Mouse (Mus musculus) mature B cell (primary cell): Measurements from ENCODE around the gene Slit3.

ENCODE experiments used
- in situ Hi-C: fragments of 300-500 bp; cut with MboI; formaldehyde crosslinking; loops from 2 replicates; pipeline ENCODE4 v1.14.3; 2019

Slit3 gene

DNA sequence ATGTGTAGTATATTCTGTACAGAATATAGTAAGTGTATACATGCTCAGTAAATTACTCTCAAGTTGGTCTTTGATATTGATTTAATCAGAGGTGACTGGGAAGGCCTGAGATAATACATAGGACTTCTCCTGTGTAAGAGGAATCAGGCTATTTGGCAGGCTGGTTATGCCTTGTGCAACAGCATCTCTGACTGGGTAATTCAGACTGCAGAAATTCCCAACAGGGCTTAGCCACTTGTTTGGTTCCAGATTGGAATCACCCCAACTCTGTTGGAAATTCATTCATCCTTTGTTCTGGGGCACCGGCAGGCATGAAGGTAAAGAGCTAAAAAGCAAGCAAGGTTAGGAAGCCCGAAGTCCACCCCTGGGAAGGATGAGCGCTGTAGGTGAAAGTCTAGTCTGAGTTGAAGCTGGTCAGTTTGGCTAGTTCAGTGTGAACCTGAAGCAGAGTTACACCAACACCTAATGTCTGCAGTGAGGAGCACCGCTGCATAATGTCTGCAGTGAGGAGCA, 633.9 kb downstream of the Slit3 start:
- in situ Hi-C loops: loop anchor here (25.0 kb wide), 1 partner anchor 918 kb away; the partner anchor contains the start of gene Spdl1

DNA sequence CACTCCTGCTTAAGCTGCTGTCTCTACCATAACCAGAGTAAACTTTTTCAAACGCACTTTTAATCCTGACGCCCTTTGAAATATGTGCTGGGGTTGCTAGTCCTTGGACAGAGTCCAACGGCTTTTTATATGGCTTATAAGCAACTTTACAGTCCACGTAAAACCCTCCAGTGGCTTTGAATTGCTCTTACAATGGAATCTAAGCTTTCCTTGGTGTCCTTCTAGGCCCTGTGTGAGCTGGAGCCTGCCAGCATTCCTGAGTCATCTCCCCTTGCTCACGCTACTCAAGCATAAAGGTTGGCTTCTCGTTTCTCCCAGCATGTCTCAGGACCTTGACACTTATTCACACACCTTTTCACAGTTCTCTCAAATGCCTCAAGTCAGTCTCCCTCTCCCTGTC, 634.5 kb downstream of the Slit3 start:
- in situ Hi-C loops: loop anchor here (25.0 kb wide), 1 partner anchor 918 kb away; the partner anchor contains the start of gene Spdl1

DNA sequence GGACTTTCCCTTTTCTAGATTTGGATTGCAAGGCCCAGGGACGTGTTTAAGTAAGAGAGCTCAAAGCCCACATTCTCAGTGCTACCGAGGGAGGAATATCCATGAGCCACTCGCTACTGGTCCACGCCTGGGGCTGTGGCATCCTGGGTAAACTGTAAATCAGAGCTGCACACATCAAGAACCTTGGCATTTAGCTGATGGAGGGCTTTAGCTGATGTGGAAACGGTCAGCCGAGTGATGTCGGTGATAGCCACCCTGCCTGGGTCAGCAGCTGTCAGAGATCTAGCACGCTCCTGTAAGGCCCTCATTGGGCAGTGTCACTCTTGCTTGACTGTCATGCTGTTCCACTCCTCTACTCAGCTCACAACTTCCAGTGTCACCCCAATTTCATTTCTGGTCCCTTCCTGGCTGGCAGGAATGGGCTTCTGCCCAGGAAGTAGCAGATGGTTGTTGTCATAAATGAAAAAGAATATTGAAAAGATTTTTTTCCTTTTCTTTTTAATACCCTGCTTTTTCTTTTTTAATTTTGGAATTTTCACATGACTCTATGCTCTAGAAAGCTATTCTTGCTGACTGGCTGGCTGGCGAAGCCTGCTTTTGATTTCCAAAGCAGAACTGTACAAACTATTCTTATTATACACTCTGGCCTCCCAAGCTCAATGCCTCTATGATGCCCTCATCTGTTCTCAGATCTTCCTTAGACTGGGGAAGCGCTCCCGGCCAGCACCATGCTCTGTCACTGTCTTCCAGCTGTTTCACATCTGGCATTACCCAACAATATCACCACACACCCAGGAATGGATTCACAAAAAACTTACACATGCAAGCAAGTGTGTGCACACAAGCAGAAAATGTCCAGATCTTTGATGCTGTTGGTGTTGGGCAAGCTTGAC, 635.6 kb downstream of the Slit3 start:
- in situ Hi-C loops: loop anchor here (25.0 kb wide), 1 partner anchor 919 kb away; the partner anchor contains the start of gene Spdl1
